Mouse (Mus musculus): ENCODE data around the gene Twist2.

Twist2 gene

DNA sequence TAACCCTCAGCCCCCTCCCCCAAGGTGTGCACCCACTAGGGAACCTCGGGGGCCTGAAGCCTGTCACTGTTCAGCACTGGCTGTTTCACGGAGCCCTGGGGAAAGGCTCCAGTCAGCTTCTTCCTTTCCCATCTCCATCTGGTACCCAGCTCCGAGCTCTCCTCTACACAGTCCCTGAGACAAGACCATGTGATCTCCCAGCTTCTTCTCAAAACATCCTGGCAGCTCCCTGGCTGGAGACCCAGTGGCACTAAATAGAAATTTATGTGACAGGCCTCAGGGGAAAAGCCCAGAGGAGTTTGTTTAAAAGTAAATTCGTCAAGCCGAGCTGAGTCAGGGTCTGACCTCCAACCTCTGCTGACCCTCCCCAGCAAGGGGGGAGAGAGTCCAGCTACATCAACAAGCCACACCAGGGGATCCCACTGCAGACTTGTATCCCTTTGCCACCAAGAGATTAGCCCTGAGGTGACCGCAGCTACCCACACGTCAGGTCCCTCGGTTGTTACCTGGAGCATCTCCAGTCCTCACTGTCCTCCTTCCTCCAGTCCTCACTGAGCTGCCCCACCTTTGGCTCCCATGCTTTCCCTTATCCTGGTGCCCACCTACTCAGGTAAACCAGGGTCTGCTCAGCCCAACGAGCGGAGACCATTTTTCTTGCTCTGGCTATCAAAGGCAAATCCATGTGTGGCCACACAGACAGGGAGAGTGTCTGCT lies 72.5 kb downstream of the Twist2 start:
- peak; percentile 22 for DNase-seq (ENCODE audit: low read depth, low spot score)

DNA sequence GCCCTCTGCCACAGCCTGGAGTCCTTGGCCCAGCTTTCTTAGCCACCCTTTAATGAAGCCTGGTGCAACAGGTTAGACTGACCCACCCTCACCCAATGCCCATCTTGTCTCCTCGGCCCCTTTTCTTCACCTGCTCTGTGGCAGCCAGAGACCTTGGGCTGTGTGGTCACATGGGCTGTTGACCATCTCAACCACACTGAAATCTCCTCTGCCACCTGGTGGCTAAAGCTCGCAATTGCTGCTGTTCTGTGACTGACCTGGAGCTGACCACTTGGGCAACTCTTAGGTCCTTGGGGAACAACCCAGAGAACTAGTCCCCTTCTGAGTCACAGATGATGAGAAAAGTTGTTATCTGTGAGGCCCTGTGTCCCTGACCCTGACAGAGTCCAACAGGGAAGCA lies 73.4 kb downstream of the Twist2 start:
- DNase-seq (ENCODE audit: low read depth, low spot score) = peak; percentile 92

DNA sequence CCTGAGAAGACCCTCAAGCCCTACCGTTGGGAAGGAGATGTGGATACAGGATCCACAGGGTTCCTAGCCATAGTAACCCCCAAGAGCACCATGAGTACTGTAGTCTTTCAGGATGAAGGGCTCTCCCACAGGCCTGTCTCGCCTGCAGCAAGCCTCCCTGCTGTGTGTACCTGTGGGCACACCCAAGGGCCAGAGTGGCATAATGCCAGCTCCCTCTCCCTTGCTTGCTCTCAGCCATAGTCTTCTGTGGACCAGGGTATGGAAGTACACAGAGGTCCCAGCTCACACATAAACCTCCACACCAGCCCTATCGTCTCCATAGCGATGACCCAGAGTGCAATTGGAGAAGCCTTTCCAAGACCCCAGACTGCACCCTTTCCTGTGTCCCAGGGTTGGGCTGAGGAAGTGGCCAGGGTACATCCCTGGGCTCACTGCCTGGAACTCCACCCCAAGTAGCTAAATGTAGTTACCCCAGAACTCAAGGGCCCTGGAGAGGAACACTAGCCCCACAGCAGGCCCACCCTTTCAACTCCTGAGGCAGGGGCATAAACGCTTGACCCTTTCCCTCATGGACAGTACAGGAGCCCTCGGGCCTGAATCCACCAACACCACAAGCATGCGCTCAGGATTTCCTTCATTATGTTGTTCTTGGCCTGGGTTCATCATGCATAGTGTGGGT lies 73.9 kb downstream of the Twist2 start:
- no peak for DNase-seq (ENCODE audit: low read depth, low spot score)

DNA sequence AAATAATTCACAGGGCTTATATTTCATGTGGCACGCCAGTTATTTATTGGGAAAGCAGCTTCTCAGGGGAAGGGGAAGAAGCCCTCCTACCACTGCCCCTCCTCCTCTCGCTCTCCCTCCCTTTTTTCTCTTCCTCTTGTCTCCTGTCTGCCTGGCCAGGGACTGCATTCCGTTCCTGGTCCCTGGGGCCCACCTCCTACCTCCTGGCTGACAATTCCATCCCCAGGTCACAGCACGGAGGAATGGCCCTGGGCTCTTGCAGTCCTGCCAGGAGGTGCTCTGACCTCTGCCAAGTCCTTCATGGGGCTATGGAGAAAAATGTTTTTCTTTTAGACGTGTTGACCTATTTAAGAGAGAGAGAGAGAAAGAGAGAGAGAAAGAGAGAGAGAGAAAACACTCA lies 77.4 kb downstream of the Twist2 start:
- no peak for DNase-seq (ENCODE audit: low read depth, low spot score)

DNA sequence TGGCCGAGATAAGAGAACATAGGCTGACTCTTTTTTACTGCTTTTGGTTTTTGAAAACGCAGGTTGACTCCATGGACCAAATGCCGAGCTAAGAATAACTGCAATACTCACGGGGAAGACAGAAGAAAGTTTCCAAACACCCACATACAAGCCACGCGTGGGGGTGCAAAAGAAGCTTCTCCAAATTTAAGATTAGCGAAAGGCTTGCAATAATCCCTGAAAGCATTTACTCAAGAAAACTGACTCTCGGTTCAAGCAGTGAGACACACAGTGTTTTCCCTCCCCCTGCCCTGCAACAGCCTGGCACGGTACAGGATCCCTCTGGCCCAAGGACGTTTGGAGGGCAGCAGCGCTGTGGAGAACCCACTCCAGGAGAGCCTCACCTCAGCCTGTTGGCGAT lies 78.9 kb downstream of the Twist2 start:
- no peak for DNase-seq (ENCODE audit: low read depth, low spot score)

DNA sequence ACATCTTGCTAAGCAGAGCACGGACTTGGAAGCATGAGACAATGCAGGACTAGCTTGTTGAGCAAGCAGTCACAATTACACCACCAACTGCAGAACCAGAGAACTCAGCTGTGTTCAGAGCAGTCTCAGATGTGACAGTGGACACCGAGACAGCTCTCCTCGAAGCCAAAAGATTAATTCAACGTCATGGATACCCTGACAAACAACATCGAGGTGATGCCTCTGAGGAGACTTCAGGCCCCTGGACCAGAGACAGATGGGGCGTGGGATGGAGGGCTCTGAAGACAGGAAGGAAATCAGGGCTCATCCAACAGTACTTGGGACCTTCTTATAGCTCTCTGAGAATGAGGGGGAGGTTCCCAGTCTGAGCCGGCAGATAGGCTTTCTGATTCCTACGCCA lies 79.6 kb downstream of the Twist2 start:
- DNase-seq (ENCODE audit: low read depth, low spot score) = no peak

DNA sequence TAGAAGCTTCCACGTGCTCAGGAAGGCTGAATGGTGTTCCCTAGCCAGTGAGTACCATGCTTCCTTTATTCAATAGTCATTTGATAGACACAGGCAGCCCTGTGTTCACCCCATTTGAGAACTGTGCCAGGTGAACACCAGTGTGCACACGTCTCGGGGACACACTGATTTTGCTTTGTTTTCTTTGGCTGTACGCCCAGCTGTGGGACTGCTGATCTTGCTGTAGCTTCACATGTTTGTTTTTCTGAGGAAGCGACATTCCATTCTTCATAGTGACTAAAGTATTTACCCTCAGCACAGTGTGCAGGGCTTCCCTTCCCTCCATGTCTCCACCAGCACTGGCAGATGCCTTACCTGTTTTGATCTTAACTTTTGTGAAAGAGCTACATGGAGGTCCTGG lies 81.9 kb downstream of the Twist2 start:
- DNase-seq (ENCODE audit: low read depth, low spot score) = peak; percentile 79

DNA sequence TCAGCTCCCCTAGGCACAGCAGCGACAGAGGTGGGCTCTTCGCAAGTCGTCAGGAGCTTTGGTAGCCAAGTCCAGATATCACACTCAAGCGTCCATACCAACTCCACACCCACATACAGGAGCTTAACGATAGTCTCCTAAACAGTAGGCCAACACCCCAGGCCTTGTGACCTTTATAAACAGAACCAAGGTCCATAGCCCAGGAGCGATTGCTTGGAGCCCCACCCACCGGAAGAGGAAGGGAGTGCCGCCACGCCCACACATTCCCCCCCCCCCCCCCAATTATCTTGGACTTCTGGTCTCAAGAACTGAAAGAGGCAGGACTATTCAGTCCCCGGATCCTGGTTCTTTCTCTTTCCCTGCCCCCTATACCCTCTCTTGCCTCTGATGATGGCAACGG lies 92.3 kb downstream of the Twist2 start:
- DNase-seq (ENCODE audit: low read depth, low spot score) = no peak

DNA sequence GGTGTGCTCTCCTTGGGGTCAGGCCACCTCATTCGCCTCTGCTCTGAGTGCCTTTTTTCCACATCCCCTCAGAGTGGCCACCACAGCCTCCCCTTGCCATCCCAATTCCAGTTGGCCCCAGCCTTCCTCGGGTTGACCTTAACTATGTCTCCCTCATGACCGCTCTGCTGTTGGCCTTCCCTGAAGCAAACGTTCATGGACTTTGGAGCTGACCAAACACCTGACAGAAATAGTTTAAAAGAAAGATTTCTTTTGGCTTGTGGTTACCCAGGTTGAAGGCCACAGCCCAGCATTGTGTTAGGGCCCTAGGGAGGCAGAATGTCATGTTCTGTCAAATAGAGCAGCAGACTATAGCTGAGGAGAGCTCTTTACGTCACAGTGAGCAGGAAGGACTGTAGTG lies 93.0 kb downstream of the Twist2 start:
- DNase-seq (ENCODE audit: low read depth, low spot score) = no peak

DNA sequence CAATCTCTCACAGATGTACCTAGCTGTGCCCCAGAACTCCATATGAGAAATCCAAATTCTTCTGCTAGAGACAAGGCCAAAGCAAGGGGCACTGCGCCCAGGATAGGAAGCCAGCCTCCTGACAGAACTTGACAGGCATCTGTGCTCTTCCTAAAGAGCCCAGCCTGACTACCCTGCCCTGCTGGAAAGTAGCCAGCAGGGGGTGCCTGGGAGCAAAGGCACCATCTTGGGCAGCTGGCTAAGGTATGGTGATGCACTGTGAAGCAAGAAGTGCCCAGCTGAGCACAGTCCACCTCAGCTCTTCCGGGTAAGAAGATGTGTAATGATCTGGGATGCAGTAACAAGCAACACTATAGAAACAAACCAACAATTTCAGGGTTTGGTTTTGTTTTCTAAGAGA lies 95.8 kb downstream of the Twist2 start:
- DNase-seq (ENCODE audit: low read depth, low spot score) = no peak
